Mouse (Mus musculus) embryonic facial prominence, embryonic 13.5 days (tissue): ENCODE measurements around the gene Smug1. TPM values are rescaled to one million over a fixed set of nuclear protein-coding genes. Genes with fewer than 3 reads are reported as not detected.

Experiments used
- ATAC-seq: fragments of 200-750 bp; cut with Nextera tagmentation; 2 replicates; pipeline ENCODE4 v1.8.0; 2017; ENCODE audit warnings: low read depth; ENCODE audit not compliant: insufficient number of reproducible peaks, insufficient read depth, low FRiP score, low TSS enrichment
- H3K27ac ChIP-seq: fragments of 300-500 bp; sonication (generic); 2 replicates; pipeline ENCODE4 v1.5.1; 2015; ENCODE audit warnings: moderate library complexity, mild to moderate bottlenecking, inconsistent platforms
- H3K27me3 ChIP-seq: fragments of 300-500 bp; sonication (generic); 2 replicates; pipeline ENCODE4 v1.6.1; 2015; ENCODE audit warnings: mild to moderate bottlenecking, inconsistent platforms
- H3K36me3 ChIP-seq: fragments of 300-500 bp; sonication (generic); 2 replicates; pipeline ENCODE4 v1.6.1; 2015; ENCODE audit warnings: mild to moderate bottlenecking, inconsistent platforms
- H3K4me1 ChIP-seq: fragments of 300-500 bp; sonication (generic); 2 replicates; pipeline ENCODE4 v1.6.1; 2015; ENCODE audit warnings: inconsistent platforms
- H3K4me2 ChIP-seq: fragments of 300-500 bp; sonication (generic); 2 replicates; pipeline ENCODE4 v1.6.1; 2015; ENCODE audit warnings: moderate library complexity, mild to moderate bottlenecking, inconsistent platforms
- H3K4me3 ChIP-seq: fragments of 300-500 bp; sonication (generic); 2 replicates; pipeline ENCODE4 v1.5.1; 2015; ENCODE audit warnings: mild to moderate bottlenecking, inconsistent platforms
- H3K9ac ChIP-seq: fragments of 300-500 bp; sonication (generic); 2 replicates; pipeline ENCODE4 v1.6.1; 2015; ENCODE audit warnings: mild to moderate bottlenecking, inconsistent platforms
- H3K9me3 ChIP-seq: fragments of 300-500 bp; sonication (generic); 2 replicates; pipeline ENCODE4 v1.6.1; 2016; ENCODE audit warnings: inconsistent platforms
- WGBS: fragments of 180-500 bp; shearing (Covaris S2); methylation state at CpG from one replicate; pipeline ENCODE4 v1.1.7; 2015; ENCODE audit warnings: mixed read lengths; 5-methylcytosine and 5-hydroxymethylcytosine counted together
- polyA plus RNA-seq: library from polyadenylated mRNA; unstranded; fragments of >200 nt; fragmentation: Nextera tagmentation; extraction: Ambion mirVana; gene quantifications from 2 replicates; pipeline ENCODE4 v1.2.1, GENCODE M21; 2015

Gene Smug1
- 16.1 and 16.4 TPM in 2 replicates for polyA plus RNA-seq

GRCm38 (mm10) chr15:103167042-103167615 is at the start of gene Smug1:
Gene Smug1 (minus strand): TSS chr15:103167092.
- H3K27ac ChIP-seq: no peak within 1 kb of the TSS
- WGBS: 22% methylated on average over 6 of the region's 6 CpGs
- peaks cover 75% of the 10 kb centered on the region for H3K27me3 ChIP-seq
- H3K4me3 ChIP-seq: no peak within 1 kb of the TSS
- H3K4me1 ChIP-seq: peaks cover 31% of the 10 kb centered on the region
- H3K9ac ChIP-seq: no peak within 1 kb of the TSS
- no peaks in the 10 kb centered on the region for H3K36me3 ChIP-seq
- no peak for ATAC-seq
- H3K9me3 ChIP-seq: no peaks in the 10 kb centered on the region
- no peak within 1 kb of the TSS for H3K4me2 ChIP-seq

- Histone ChIP-seq H3K27me3 (no peaks in the 10 kb centered on the region), H3K4me3 (peak overlapping the region; percentile 39; the same call in 1 of the 2 replicates), H3K27ac (peak overlapping the region; percentile 95), H3K36me3 (peaks cover 20% of the 10 kb centered on the region), H3K4me2 (peak overlapping the region; percentile 64), H3K4me1 (peaks cover 22% of the 10 kb centered on the region), H3K9me3 (no peaks in the 10 kb centered on the region), H3K9ac (no peak overlapping the region)
- ATAC-seq: no peak
- 28% methylated on average over 2 of the region's 2 CpGs for WGBS
These were observed 49.2 kb upstream of the Smug1 start for GRCm38 (mm10) chr15:103216052-103216451.

GRCm38 (mm10) chr15:103214971-103215907 is 48.3 kb upstream of the Smug1 start:
- Histone ChIP-seq H3K4me1 (peaks cover 17% of the 10 kb centered on the region), H3K9ac (peak overlapping the region; percentile 57), H3K27ac (peak overlapping the region; percentile 95), H3K27me3 (no peaks in the 10 kb centered on the region), H3K36me3 (peaks cover 28% of the 10 kb centered on the region), H3K4me3 (peak overlapping the region; percentile 39), H3K4me2 (peak overlapping the region; percentile 64), H3K9me3 (no peaks in the 10 kb centered on the region)
- ATAC-seq: peak; percentile 96
- WGBS: under 1% methylated on average over 15 of the region's 15 CpGs

GRCm38 (mm10) chr15:103214149-103214548 is 47.3 kb upstream of the Smug1 start:
- ATAC-seq: no peak
- 16% methylated on average over 2 of the region's 2 CpGs for WGBS
- H3K27ac ChIP-seq: peak overlapping the region; percentile 77
- no peaks in the 10 kb centered on the region for H3K27me3 ChIP-seq
- peak overlapping the region; percentile 44; the same call in 1 of the 2 replicates for H3K9ac ChIP-seq
- no peaks in the 10 kb centered on the region for H3K9me3 ChIP-seq
- H3K4me2 ChIP-seq: peak overlapping the region; percentile 51
- peak overlapping the region; percentile 18; the same call in 1 of the 2 replicates for H3K4me3 ChIP-seq
- H3K36me3 ChIP-seq: peaks cover 39% of the 10 kb centered on the region
- H3K4me1 ChIP-seq: peaks cover 17% of the 10 kb centered on the region

- Histone ChIP-seq H3K9me3 (no peaks in the 10 kb centered on the region), H3K36me3 (peaks cover 71% of the 10 kb centered on the region), H3K27ac (no peak overlapping the region), H3K4me3 (no peak overlapping the region), H3K4me2 (no peak overlapping the region), H3K4me1 (peaks cover 4% of the 10 kb centered on the region; the same call in 1 of the 2 replicates), H3K9ac (no peak overlapping the region), H3K27me3 (no peaks in the 10 kb centered on the region)
- 63% methylated on average over 2 of the region's 2 CpGs for WGBS
- no peak for ATAC-seq
These were observed 38.3 kb upstream of the Smug1 start for GRCm38 (mm10) chr15:103205156-103205555.

- Histone ChIP-seq H3K27ac (peak overlapping the region; percentile 40; the same call in 1 of the 2 replicates), H3K4me3 (no peak overlapping the region), H3K4me1 (peaks cover 4% of the 10 kb centered on the region; the same call in 1 of the 2 replicates), H3K27me3 (no peaks in the 10 kb centered on the region), H3K4me2 (no peak overlapping the region), H3K9me3 (no peaks in the 10 kb centered on the region), H3K9ac (no peak overlapping the region), H3K36me3 (peaks cover 68% of the 10 kb centered on the region)
- ATAC-seq: no peak
- WGBS: 53% methylated on average over 6 of the region's 6 CpGs
These were observed 35.3 kb upstream of the Smug1 start for GRCm38 (mm10) chr15:103202088-103202793.

- no peak overlapping the region for H3K27ac ChIP-seq
- no peak overlapping the region for H3K4me2 ChIP-seq
- WGBS: 87% methylated on average over 4 of the region's 4 CpGs
- H3K27me3 ChIP-seq: no peaks in the 10 kb centered on the region
- peaks cover 4% of the 10 kb centered on the region; the same call in 1 of the 2 replicates for H3K4me1 ChIP-seq
- no peak overlapping the region for H3K4me3 ChIP-seq
- H3K36me3 ChIP-seq: peaks cover 72% of the 10 kb centered on the region
- H3K9me3 ChIP-seq: no peaks in the 10 kb centered on the region
- no peak overlapping the region for H3K9ac ChIP-seq
- no peak for ATAC-seq
These were observed 30.9 kb upstream of the Smug1 start for GRCm38 (mm10) chr15:103197785-103198184.

- Histone ChIP-seq H3K9ac (no peak overlapping the region), H3K9me3 (no peaks in the 10 kb centered on the region), H3K27me3 (no peaks in the 10 kb centered on the region), H3K4me3 (no peak overlapping the region), H3K4me2 (no peak overlapping the region), H3K4me1 (peaks cover 2% of the 10 kb centered on the region; the same call in 1 of the 2 replicates), H3K36me3 (peaks cover 80% of the 10 kb centered on the region), H3K27ac (no peak overlapping the region)
- WGBS: 83% methylated on average over 1 of the region's 1 CpGs
- ATAC-seq: no peak
These were observed 29.9 kb upstream of the Smug1 start for GRCm38 (mm10) chr15:103196835-103197234.

- Histone ChIP-seq H3K27ac (no peak overlapping the region), H3K9me3 (no peaks in the 10 kb centered on the region), H3K9ac (no peak overlapping the region), H3K36me3 (peaks cover 84% of the 10 kb centered on the region), H3K4me3 (no peak overlapping the region), H3K27me3 (no peaks in the 10 kb centered on the region), H3K4me1 (no peaks in the 10 kb centered on the region), H3K4me2 (no peak overlapping the region)
- no peak for ATAC-seq
- WGBS: 90% methylated on average over 2 of the region's 2 CpGs
These were observed 26.7 kb upstream of the Smug1 start for GRCm38 (mm10) chr15:103193606-103194005.

GRCm38 (mm10) chr15:103190531-103191462 is 23.9 kb upstream of the Smug1 start:
- H3K4me1 ChIP-seq: no peaks in the 10 kb centered on the region
- no peak overlapping the region for H3K4me2 ChIP-seq
- no peak overlapping the region for H3K27ac ChIP-seq
- H3K9me3 ChIP-seq: no peaks in the 10 kb centered on the region
- ATAC-seq: no peak
- no peak overlapping the region for H3K9ac ChIP-seq
- peaks cover 62% of the 10 kb centered on the region for H3K36me3 ChIP-seq
- WGBS: 67% methylated on average over 10 of the region's 10 CpGs
- H3K4me3 ChIP-seq: no peak overlapping the region
- no peaks in the 10 kb centered on the region for H3K27me3 ChIP-seq
